Mouse (Mus musculus): ENCODE data around the gene 1700016H13Rik. TPM values are rescaled to one million over a fixed set of nuclear protein-coding genes. Genes with fewer than 3 reads are reported as not detected.

Gene 1700016H13Rik
- total RNA-seq, 1 experiment from 2014 or later, result not detected

- ATAC-seq (replicated peaks; ENCODE audit: low read depth, poor library complexity, severe bottlenecking), result no peak
Measured at GRCm38 (mm10) chr5:103610856-103611472, 44.8 kb downstream of the 1700016H13Rik start.

GRCm38 (mm10) chr5:103610148-103610547, 45.7 kb downstream of the 1700016H13Rik start:
- no peak for ATAC-seq (replicated peaks; ENCODE audit: low read depth, poor library complexity, severe bottlenecking)

- no peak for ATAC-seq (replicated peaks; ENCODE audit: low read depth, poor library complexity, severe bottlenecking)
Measured at GRCm38 (mm10) chr5:103605707-103606106, 50.1 kb downstream of the 1700016H13Rik start.

GRCm38 (mm10) chr5:103603115-103603893, 52.5 kb downstream of the 1700016H13Rik start:
- ATAC-seq (replicated peaks; ENCODE audit: low read depth, poor library complexity, severe bottlenecking), result no peak

GRCm38 (mm10) chr5:103598881-103599280, 56.9 kb downstream of the 1700016H13Rik start:
- no peak for ATAC-seq (replicated peaks; ENCODE audit: low read depth, poor library complexity, severe bottlenecking)

- ATAC-seq (replicated peaks; ENCODE audit: low read depth, poor library complexity, severe bottlenecking), result no peak
Measured at GRCm38 (mm10) chr5:103598264-103598663, 57.5 kb downstream of the 1700016H13Rik start.

Other genes starting within 250 kb of the 1700016H13Rik start
- gene Ptpn13, start 230.8 kb downstream of the 1700016H13Rik start, total RNA-seq (2017), result 1.4 and 2.4 TPM in 2 replicates
- not detected in 2 replicates for gene Slc10a6, start 26.6 kb downstream of the 1700016H13Rik start, total RNA-seq (2017)
- 16.6 and 31.8 TPM in 2 replicates for gene Aff1, start 36.4 kb upstream of the 1700016H13Rik start, total RNA-seq (2017)